Mouse (Mus musculus): ENCODE data around the gene Dvl3. TPM values are rescaled to one million over a fixed set of nuclear protein-coding genes. Genes with fewer than 3 reads are reported as not detected.
A peak's percentile ranks its signal among the peaks of the same experiment; 100 is the strongest.

The Dvl3 gene
- total and polyA plus RNA-seq, 2 experiments from 2014 or later = 25.8 to 28.6 TPM

DNA sequence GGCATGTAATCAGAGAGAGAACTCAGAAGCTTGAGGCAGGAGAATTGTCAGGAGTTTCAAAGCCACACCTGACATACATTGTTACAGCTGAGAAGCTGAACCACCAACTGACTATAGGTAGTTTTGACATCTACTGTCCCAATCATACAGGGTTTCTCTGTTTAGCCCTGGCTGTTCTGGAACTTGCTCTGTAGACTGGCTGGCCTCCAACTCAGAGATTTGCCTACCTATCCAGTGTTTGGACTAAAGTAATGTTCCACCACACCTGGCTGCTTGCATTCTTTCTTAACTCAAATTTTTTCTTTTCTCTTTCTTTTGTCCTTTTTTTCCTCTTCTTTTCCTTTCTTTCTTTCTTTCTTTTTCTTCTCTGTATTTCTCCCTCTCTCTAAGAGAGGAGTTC, 750 bp upstream of the Dvl3 start:
- Histone ChIP-seq H3K4me3 (ENCODE audit: low read depth, low read length) (peak overlapping the region; percentile 93), H3K36me3 (ENCODE audit: insufficient read depth) (peaks cover 12% of the 10 kb centered on the region), H3K9me3 (ENCODE audit: low read length) (no peaks in the 10 kb centered on the region), H3K4me2 (ENCODE audit: low read depth) (peak overlapping the region; percentile 86), H3K27ac (ENCODE audit: low read depth, low read length) (peak overlapping the region; percentile 86; the same call in 1 of the 2 replicates), H3K9ac (peak overlapping the region; percentile 94), H3K4me1 (ENCODE audit: insufficient read depth) (peaks cover 9% of the 10 kb centered on the region; the same call in 1 of the 2 replicates), H3K27me3 (ENCODE audit: insufficient read depth, low read length) (no peaks in the 10 kb centered on the region)
- DNase-seq = no peak
- no peak for TF ChIP-seq CTCF (IDR thresholded peaks at IDR 0.05; ENCODE audit: low read depth)
- ATAC-seq = no peak

DNA sequence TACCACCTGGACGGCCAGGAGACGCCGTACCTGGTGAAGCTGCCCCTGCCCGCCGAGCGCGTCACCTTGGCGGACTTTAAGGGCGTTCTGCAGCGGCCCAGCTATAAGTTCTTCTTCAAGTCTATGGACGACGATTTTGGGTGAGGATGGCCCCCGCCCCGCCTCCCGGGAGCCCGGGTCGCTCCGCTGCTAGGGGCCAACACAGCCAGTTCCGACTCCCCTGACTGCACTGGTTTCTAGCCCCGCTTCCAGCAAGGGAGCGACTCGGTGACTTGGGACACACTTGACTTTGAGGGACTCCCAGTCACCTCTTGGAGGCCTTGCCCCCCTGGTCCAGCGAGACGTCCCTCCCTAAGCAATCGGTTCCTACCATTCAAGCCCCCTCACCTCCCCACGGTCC, 434 bp downstream of the Dvl3 start:
- H3K36me3 ChIP-seq (ENCODE audit: insufficient read depth) = peaks cover 18% of the 10 kb centered on the region; the same call in 1 of the 2 replicates
- peak overlapping the region; percentile 86 for H3K27ac ChIP-seq (ENCODE audit: low read depth, low read length)
- no peaks in the 10 kb centered on the region for H3K9me3 ChIP-seq (ENCODE audit: low read length)
- peaks cover 9% of the 10 kb centered on the region; the same call in 1 of the 2 replicates for H3K4me1 ChIP-seq (ENCODE audit: insufficient read depth)
- H3K9ac ChIP-seq = peak overlapping the region; percentile 94
- 0% methylated on average over 26 of the region's 26 CpGs for WGBS
- peak overlapping the region; percentile 93 for H3K4me3 ChIP-seq (ENCODE audit: low read depth, low read length)
- ATAC-seq (peak; percentile 37), DNase-seq (peak; percentile 27)
- peak overlapping the region; percentile 86 for H3K4me2 ChIP-seq (ENCODE audit: low read depth)
- no peak for TF ChIP-seq CTCF (IDR thresholded peaks at IDR 0.05; ENCODE audit: low read depth)
- no peaks in the 10 kb centered on the region for H3K27me3 ChIP-seq (ENCODE audit: insufficient read depth, low read length)

DNA sequence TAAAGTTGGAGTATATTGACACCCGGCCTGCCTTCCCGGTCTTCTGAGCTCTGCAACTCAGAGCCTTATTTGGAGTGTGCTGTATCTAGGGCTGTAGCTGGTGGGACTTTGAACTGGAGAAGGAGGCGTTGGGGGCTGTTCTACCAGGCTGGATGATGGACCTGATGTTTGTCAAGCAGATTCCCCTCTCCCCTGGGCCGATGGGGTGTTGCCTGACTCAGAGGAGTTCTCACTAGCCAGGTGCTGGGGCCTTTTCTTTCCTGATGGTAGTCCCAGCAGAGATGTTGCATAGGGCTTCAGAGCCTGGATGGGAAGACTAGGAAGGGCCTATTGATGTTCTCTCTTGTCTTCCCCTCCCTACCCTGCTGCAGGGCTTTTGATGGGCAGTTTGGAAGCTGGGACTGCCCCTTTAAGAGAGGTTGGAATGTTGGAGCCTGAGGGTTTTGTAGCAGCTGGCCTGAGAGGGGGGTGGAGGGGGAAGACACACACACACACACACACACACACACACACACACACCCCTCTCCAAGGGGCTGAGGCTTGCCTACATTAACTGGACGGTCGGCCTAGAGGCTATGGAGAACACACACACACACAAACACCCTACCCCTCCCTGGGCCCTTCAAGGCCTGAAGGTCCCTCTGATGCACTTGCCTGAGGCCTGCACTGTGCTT, 1.1 kb downstream of the Dvl3 start:
- H3K27me3 ChIP-seq (ENCODE audit: insufficient read depth, low read length) = no peaks in the 10 kb centered on the region
- 1% methylated on average over 6 of the region's 6 CpGs for WGBS
- peak overlapping the region; percentile 86 for H3K27ac ChIP-seq (ENCODE audit: low read depth, low read length)
- H3K9ac ChIP-seq = peak overlapping the region; percentile 94
- peak; percentile 17 for ATAC-seq
- no peaks in the 10 kb centered on the region for H3K9me3 ChIP-seq (ENCODE audit: low read length)
- peaks cover 18% of the 10 kb centered on the region; the same call in 1 of the 2 replicates for H3K36me3 ChIP-seq (ENCODE audit: insufficient read depth)
- peak overlapping the region; percentile 93 for H3K4me3 ChIP-seq (ENCODE audit: low read depth, low read length)
- peaks cover 9% of the 10 kb centered on the region; the same call in 1 of the 2 replicates for H3K4me1 ChIP-seq (ENCODE audit: insufficient read depth)
- DNase-seq = no peak
- H3K4me2 ChIP-seq (ENCODE audit: low read depth) = peak overlapping the region; percentile 86
- no peak for TF ChIP-seq CTCF (IDR thresholded peaks at IDR 0.05; ENCODE audit: low read depth)

DNA sequence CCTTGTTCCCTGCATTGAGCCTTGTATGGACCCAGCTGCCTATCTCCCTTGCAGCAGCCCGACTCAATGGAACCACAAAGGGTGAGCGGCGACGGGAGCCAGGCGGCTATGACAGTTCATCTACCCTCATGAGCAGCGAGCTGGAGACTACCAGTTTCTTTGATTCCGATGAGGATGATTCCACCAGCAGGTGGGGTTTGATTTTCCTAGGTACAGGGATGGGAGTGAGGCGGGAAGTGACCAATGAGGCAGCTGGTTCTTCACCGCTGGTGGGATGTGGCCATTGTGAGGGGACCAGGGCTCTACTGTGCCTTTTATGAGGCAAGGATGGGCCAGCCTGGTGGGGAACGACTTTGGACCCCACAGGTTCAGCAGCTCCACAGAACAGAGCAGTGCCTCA, 7.1 kb downstream of the Dvl3 start:
- no peak overlapping the region for H3K4me2 ChIP-seq (ENCODE audit: low read depth)
- ATAC-seq = no peak

DNA sequence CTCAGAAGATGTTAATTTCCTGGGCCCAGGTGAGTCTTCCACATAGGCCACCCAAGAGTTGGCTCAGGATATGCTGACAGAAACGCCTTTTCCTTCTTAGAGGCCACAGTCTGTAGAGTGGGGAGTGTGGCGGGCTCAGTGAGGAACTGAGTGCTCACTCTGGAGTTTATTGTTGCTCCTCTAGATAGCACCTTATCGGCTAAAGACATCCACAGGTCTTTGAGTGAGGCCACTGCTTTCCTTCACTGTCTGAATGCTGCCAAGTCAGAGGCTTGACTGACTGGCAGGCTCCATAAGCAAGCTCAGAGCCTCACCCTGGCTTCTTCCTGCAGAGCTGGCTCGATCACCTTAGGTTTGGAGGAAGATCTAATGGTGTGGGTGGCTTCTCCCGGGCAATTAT, 12.0 kb downstream of the Dvl3 start:
- H3K4me2 ChIP-seq (ENCODE audit: low read depth) = no peak overlapping the region
- no peak overlapping the region for H3K4me3 ChIP-seq (ENCODE audit: low read depth, low read length)
- H3K9ac ChIP-seq = no peak overlapping the region
- WGBS = 67% methylated on average over 5 of the region's 5 CpGs
- ATAC-seq (no peak), DNase-seq (no peak)
- H3K36me3 ChIP-seq (ENCODE audit: insufficient read depth) = peaks cover 93% of the 10 kb centered on the region
- no peaks in the 10 kb centered on the region for H3K27me3 ChIP-seq (ENCODE audit: insufficient read depth, low read length)
- no peak for TF ChIP-seq CTCF (IDR thresholded peaks at IDR 0.05; ENCODE audit: low read depth)
- H3K27ac ChIP-seq (ENCODE audit: low read depth, low read length) = no peak overlapping the region
- no peaks in the 10 kb centered on the region for H3K4me1 ChIP-seq (ENCODE audit: insufficient read depth)
- no peaks in the 10 kb centered on the region for H3K9me3 ChIP-seq (ENCODE audit: low read length)

More for the DNA sequence above, 7.1 kb downstream of the Dvl3 start:
- Histone ChIP-seq H3K27me3 (ENCODE audit: insufficient read depth, low read length) (no peaks in the 10 kb centered on the region), H3K9me3 (ENCODE audit: low read length) (no peaks in the 10 kb centered on the region), H3K4me3 (ENCODE audit: low read depth, low read length) (no peak overlapping the region), H3K9ac (no peak overlapping the region), H3K4me1 (ENCODE audit: insufficient read depth) (peaks cover under 1% of the 10 kb centered on the region; the same call in 1 of the 2 replicates), H3K36me3 (ENCODE audit: insufficient read depth) (peaks cover 76% of the 10 kb centered on the region), H3K27ac (ENCODE audit: low read depth, low read length) (no peak overlapping the region)
- 85% methylated on average over 10 of the region's 10 CpGs for WGBS
- DNase-seq = no peak
- TF ChIP-seq CTCF (IDR thresholded peaks at IDR 0.05; ENCODE audit: low read depth) = no peak

DNA sequence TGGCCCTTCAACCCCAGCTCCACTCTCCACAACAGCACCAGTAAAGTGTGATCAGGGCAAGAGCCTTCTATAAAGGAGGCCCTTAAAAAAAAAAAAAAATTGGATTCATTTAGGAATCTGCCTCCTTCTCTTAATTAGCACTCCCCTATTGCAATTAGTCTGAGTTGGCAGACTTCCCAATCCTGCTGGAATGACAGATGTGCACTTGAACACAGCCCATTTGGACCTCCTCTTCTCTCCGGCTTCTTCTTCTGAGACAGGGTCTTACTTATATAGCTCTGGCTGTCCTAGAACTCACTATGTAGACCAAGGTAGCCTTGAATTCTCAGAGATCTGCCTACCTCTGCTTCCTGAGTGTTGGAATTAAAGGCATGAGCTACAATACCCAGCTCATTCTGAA, 12.6 kb downstream of the Dvl3 start:
- DNase-seq (peak; percentile 40), ATAC-seq (no peak)
- Histone ChIP-seq H3K4me1 (ENCODE audit: insufficient read depth) (no peaks in the 10 kb centered on the region), H3K27me3 (ENCODE audit: insufficient read depth, low read length) (no peaks in the 10 kb centered on the region), H3K9me3 (ENCODE audit: low read length) (no peaks in the 10 kb centered on the region), H3K36me3 (ENCODE audit: insufficient read depth) (peaks cover 87% of the 10 kb centered on the region), H3K4me3 (ENCODE audit: low read depth, low read length) (no peak overlapping the region), H3K27ac (ENCODE audit: low read depth, low read length) (no peak overlapping the region), H3K9ac (no peak overlapping the region), H3K4me2 (ENCODE audit: low read depth) (no peak overlapping the region)
- no peak for TF ChIP-seq CTCF (IDR thresholded peaks at IDR 0.05; ENCODE audit: low read depth)
- 23% methylated on average over 1 of the region's 1 CpGs for WGBS

DNA sequence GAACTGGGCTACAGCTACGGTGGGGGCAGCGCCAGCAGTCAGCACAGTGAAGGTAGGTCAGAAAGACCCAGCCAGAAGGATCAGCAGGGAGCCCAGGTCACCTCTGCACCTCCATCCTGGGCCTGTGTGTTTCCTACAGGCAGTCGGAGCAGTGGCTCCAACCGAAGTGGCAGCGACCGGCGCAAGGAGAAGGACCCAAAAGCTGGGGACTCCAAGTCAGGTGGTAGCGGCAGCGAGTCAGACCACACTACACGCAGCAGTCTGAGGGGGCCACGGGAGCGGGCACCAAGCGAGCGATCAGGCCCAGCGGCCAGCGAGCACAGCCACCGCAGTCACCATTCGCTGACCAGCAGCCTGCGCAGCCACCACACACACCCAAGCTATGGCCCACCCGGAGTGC, 14.2 kb downstream of the Dvl3 start:
- Histone ChIP-seq H3K36me3 (ENCODE audit: insufficient read depth) (peaks cover 72% of the 10 kb centered on the region), H3K4me1 (ENCODE audit: insufficient read depth) (no peaks in the 10 kb centered on the region), H3K27ac (ENCODE audit: low read depth, low read length) (no peak overlapping the region), H3K9me3 (ENCODE audit: low read length) (no peaks in the 10 kb centered on the region), H3K4me2 (ENCODE audit: low read depth) (no peak overlapping the region), H3K4me3 (ENCODE audit: low read depth, low read length) (no peak overlapping the region), H3K27me3 (ENCODE audit: insufficient read depth, low read length) (no peaks in the 10 kb centered on the region), H3K9ac (no peak overlapping the region)
- ATAC-seq = no peak
- no peak for TF ChIP-seq CTCF (IDR thresholded peaks at IDR 0.05; ENCODE audit: low read depth)
- 96% methylated on average over 20 of the region's 20 CpGs for WGBS
- no peak for DNase-seq
